Mouse (Mus musculus): ENCODE data around the gene Rcor1. TPM values are rescaled to one million over a fixed set of nuclear protein-coding genes. Genes with fewer than 3 reads are reported as not detected.

Rcor1 gene
- polyA plus RNA-seq, 1 experiment from 2014 or later: 9.1 TPM

DNA sequence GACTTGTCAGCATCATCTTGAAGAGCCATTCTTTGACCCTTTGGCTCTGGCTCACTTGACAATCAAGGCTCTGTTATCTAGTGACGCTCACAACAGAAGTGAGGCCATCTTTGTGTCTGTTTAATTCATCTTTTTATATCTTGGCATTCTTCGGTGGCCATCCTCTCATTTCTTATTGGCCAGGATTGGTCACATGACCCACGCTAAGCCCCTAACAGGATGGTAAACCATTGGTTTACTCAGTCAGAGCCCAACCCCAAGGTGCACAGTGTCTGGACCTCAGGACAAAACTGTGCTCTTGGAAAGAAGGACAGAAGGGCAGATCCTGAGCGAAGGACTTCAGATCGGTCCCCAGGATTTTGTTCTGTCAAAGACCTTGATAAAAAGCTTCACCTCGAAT, 113.4 kb downstream of the Rcor1 start:
- WGBS: 93% methylated on average over 6 of the region's 6 CpGs
- no peaks in the 10 kb centered on the region for H3K9me3 ChIP-seq (replicated peaks)
- no peak overlapping the region for H3K4me3 ChIP-seq
- H3K27ac ChIP-seq: no peak overlapping the region
- peaks cover 11% of the 10 kb centered on the region; the same call in 1 of the 2 replicates for H3K4me1 ChIP-seq
- no peaks in the 10 kb centered on the region for H3K36me3 ChIP-seq
- no peaks in the 10 kb centered on the region for H3K27me3 ChIP-seq (ENCODE audit: low read depth, poor library complexity, severe bottlenecking)
- no peak for DNase-seq (ENCODE audit: low spot score)

DNA sequence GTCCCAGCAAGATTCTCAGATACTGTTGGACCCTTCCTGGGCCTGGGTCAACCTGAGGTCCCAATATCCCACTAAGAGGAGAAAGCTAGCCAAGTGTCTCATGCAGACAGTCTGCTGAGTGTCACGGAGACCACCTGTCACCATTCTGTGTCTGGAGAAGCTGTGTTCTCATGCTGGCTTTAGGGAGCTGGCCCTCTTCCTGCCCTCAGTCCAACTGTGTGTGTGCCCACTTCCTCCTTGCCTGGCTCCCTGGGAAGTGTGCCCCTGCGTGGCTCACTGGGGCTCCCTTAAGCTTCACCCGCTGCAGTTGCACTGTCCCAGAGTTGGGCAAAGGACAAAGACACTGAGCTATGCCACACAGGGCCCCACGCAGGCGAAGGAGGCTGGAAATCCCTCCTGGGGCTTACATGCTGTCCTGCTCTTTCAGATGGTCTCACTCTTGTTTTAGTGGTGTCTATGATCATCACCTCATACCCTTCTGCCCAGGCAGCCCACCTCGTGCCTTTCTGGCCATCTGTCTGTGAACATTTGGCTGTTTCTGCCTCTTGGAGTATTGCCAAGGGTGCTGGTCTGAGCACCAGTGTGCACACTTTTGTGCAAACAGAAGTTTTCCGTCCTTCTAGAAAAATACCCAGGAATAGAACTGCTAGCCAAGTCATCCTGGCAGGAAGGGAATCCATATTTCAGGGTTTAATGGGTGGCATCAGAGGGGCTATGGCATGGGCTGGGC, 114.0 kb downstream of the Rcor1 start:
- H3K4me1 ChIP-seq: peaks cover 11% of the 10 kb centered on the region; the same call in 1 of the 2 replicates
- no peaks in the 10 kb centered on the region for H3K9me3 ChIP-seq (replicated peaks)
- no peak overlapping the region for H3K4me3 ChIP-seq
- no peaks in the 10 kb centered on the region for H3K27me3 ChIP-seq (ENCODE audit: low read depth, poor library complexity, severe bottlenecking)
- no peak overlapping the region for H3K27ac ChIP-seq
- H3K36me3 ChIP-seq: no peaks in the 10 kb centered on the region
- DNase-seq (ENCODE audit: low spot score): no peak
- 85% methylated on average over 7 of the region's 7 CpGs for WGBS

DNA sequence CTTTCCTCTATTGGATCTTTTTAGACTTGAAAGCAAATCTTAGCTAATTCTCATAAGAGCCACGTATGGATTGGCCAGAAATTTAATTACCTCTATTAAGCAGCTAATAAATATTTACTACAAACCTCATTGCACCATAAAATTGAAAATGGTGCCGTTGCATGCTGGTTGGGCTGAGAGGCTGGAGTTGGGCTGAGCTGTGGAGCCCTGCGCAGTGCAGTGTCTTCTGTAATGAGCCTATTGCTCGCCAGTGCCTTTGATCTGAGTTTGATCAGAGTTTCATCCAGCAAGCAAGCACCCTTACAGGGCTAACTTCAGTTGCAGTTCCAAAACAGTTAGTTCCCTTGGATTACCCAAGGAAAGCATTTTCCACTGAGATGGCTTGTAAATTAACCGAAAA, 114.8 kb downstream of the Rcor1 start:
- DNase-seq (ENCODE audit: low spot score): no peak
- H3K36me3 ChIP-seq: no peaks in the 10 kb centered on the region

DNA sequence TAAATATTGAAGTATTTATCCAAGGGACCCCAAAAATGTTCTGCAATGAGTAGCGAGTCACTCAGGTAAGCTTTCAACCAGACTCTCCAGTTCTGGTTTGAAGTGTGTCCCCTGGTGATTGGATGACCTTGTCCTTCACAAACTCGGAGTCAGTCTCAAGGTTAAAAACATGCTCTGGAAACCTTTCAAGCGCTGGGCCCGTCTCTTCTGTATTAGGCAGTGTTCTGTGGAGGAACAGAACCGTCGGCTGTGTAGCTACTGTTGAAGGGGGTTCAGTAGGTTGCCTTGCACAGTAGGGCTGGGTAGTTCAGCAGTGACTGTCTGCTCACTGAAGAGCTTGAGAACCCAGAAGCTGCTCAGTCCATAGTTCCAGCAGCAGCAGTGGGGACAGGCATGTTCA, 115.5 kb downstream of the Rcor1 start:
- peaks cover 10% of the 10 kb centered on the region; the same call in 1 of the 2 replicates for H3K4me1 ChIP-seq
- H3K36me3 ChIP-seq: no peaks in the 10 kb centered on the region
- H3K9me3 ChIP-seq (replicated peaks): no peaks in the 10 kb centered on the region
- 91% methylated on average over 6 of the region's 6 CpGs for WGBS
- H3K27ac ChIP-seq: no peak overlapping the region
- no peak for DNase-seq (ENCODE audit: low spot score)
- no peak overlapping the region for H3K4me3 ChIP-seq
- H3K27me3 ChIP-seq (ENCODE audit: low read depth, poor library complexity, severe bottlenecking): 0 out of 2 replicates have a peak, but pooled peaks cover 4% of the 10 kb centered on the region

More for the DNA sequence above, 114.8 kb downstream of the Rcor1 start:
- Histone ChIP-seq H3K27ac (no peak overlapping the region), H3K9me3 (replicated peaks) (no peaks in the 10 kb centered on the region), H3K4me3 (no peak overlapping the region), H3K27me3 (ENCODE audit: low read depth, poor library complexity, severe bottlenecking) (no peaks in the 10 kb centered on the region), H3K4me1 (peaks cover 11% of the 10 kb centered on the region; the same call in 1 of the 2 replicates)
- WGBS: 52% methylated on average over 5 of the region's 5 CpGs

DNA sequence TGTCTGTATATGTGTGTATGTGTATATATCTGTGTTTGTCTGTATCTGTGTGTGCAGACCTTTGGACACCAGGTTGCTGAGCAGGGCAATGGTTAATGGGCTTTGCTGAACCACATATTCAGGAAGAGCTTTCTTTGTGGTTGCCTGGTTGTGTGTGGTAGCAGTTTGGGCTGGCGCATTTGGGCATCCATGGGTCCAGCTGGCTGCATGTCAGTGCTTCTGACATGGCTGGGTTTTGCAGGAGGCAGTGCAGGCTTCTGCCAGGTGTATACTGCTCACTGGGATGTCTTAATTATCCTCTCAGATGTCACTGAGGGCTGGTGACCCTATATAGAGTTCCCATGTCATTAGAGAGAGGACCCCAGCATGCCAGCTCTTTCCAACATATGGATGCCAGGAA, 116.6 kb downstream of the Rcor1 start:
- H3K27ac ChIP-seq: no peak overlapping the region
- H3K4me1 ChIP-seq: 0 out of 2 replicates have a peak, but pooled peaks cover 5% of the 10 kb centered on the region
- 85% methylated on average over 1 of the region's 1 CpGs for WGBS
- no peak overlapping the region for H3K4me3 ChIP-seq
- H3K36me3 ChIP-seq: no peaks in the 10 kb centered on the region
- no peak for DNase-seq (ENCODE audit: low spot score)
- H3K27me3 ChIP-seq (ENCODE audit: low read depth, poor library complexity, severe bottlenecking): 0 out of 2 replicates have a peak, but pooled peaks cover 4% of the 10 kb centered on the region
- no peaks in the 10 kb centered on the region for H3K9me3 ChIP-seq (replicated peaks)

DNA sequence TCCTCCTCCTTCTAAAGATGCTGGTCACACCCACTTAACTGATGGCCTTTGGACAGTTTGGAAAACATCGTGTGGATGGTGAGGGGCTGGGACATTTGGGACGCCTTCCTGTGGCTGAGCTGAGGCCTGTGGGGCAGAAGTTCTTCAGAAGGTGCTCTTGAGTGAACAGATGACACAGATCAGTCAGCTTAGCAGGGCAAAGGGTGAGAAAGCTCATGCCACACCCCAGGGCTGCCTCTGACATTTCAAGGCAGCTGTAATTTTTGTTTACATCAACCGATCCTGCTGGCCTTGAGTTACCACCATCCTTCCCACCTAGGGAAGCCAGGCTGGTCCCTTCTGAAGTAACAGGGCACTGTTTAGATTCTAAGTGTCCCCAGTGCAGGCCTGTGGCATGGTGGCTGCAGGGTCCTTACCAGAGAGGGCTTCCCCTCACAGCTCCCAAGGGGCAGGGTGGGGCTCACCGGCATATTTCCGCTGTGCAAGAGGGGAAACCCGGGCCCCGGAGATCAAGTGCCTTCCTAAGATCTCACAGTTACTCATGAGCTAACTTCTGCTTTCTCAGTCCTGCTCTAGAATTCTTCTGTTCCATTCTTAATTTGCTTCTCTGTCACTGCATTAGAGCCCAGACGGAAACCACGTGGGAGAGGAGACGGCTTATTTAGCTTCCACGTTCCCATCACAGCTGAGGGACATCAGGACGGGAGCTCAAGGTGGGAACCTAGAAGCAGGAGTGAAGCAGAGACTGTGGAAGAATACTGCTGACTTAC, 120.7 kb downstream of the Rcor1 start:
- Histone ChIP-seq H3K27me3 (ENCODE audit: low read depth, poor library complexity, severe bottlenecking) (0 out of 2 replicates have a peak, but pooled peaks cover 4% of the 10 kb centered on the region), H3K36me3 (no peaks in the 10 kb centered on the region), H3K4me3 (no peak overlapping the region), H3K27ac (0 out of 2 replicates have a peak overlapping the region, but pooled peaks have one; percentile 2), H3K9me3 (replicated peaks) (no peaks in the 10 kb centered on the region), H3K4me1 (peaks cover 24% of the 10 kb centered on the region)
- 69% methylated on average over 12 of the region's 12 CpGs for WGBS
- DNase-seq (ENCODE audit: low spot score): no peak

DNA sequence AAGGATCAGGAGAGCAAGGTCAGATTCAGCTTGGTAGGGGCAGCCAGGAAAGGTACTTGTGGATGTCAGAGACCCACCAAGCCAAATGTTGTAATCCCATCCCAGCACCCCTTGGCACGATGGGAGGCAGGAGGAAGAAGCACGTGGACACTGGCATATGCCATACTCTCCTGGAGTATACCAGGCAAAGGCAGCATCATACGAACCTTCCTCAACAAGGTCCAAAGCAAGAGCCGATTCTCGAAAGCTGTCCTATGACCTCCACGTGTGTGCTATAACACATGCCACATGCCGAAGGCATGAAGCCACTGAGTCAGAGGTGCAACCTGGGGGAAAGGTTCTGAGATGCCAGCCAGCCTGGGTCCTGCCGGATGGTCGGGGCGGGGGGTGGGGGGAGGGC, 121.7 kb downstream of the Rcor1 start:
- Histone ChIP-seq H3K9me3 (replicated peaks) (no peaks in the 10 kb centered on the region), H3K36me3 (no peaks in the 10 kb centered on the region), H3K27me3 (ENCODE audit: low read depth, poor library complexity, severe bottlenecking) (0 out of 2 replicates have a peak, but pooled peaks cover 4% of the 10 kb centered on the region), H3K4me3 (no peak overlapping the region), H3K27ac (no peak overlapping the region), H3K4me1 (peaks cover 34% of the 10 kb centered on the region)
- DNase-seq (ENCODE audit: low spot score): no peak
- 91% methylated on average over 10 of the region's 10 CpGs for WGBS

DNA sequence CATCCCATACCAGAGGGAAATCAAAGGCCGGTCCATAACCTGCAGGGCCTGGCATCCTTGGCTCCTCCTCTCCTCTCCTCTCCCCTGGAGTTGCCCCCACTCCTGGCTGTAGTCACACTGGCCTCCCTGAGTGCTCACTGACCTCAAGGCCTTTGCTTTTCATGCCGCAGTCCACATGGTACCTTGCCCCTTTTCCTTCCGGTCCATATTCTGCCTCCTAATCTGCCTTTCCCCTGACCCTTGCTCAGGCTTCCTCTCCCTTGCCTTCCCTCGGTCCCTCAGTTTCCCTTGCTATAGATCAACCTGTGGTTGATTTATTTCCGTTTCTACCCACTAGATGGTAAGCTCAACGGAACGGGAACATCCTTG, 122.8 kb downstream of the Rcor1 start:
- peak overlapping the region; percentile 81 for H3K27ac ChIP-seq
- H3K4me3 ChIP-seq: peak overlapping the region; percentile 36
- no peak for DNase-seq (ENCODE audit: low spot score)
- H3K36me3 ChIP-seq: no peaks in the 10 kb centered on the region
- no peaks in the 10 kb centered on the region for H3K9me3 ChIP-seq (replicated peaks)
- WGBS: 40% methylated on average over 7 of the region's 7 CpGs
- H3K27me3 ChIP-seq (ENCODE audit: low read depth, poor library complexity, severe bottlenecking): 0 out of 2 replicates have a peak, but pooled peaks cover 4% of the 10 kb centered on the region
- H3K4me1 ChIP-seq: peaks cover 38% of the 10 kb centered on the region

DNA sequence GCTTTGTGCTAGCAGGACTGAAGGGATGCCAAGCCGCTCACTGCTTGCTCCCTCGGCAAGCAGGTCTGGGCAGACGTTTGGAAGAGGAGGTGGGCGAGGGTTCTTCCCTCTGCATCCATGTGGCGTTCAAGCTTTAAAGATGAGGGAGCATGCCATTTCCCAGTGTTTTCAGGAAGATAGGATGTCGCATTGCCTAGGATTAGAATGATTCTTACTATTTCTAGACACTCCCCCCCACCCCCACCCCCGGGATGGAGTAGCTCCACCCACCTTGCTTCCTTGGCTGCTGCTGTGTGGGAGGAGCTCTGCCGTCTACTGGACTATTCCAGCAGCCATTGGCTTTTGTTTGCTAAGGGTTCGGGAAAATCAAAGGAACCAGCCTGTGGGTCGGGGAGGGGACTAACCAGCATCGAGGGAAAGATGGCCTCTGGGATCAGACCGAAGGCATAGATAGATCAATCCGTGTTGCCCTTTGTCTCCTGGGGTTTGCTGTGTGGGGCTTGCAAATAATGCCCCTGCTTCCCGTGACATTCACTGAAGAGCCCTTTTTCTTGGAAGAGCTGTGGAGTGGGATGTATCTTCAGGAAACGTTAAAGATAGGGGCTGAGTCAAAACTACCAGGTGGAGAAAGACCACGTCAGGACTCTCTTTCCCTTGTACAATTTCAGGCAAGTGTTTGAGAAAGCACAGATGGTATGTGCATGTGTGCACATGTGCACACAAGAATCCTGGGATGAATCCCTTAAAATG, 123.3 kb downstream of the Rcor1 start:
- Histone ChIP-seq H3K27ac (peak overlapping the region; percentile 81), H3K36me3 (no peaks in the 10 kb centered on the region), H3K4me1 (peaks cover 39% of the 10 kb centered on the region), H3K27me3 (ENCODE audit: low read depth, poor library complexity, severe bottlenecking) (0 out of 2 replicates have a peak, but pooled peaks cover 4% of the 10 kb centered on the region), H3K9me3 (replicated peaks) (no peaks in the 10 kb centered on the region), H3K4me3 (peak overlapping the region; percentile 36)
- WGBS: 15% methylated on average over 16 of the region's 16 CpGs
- peak; percentile 63 for DNase-seq (ENCODE audit: low spot score)

DNA sequence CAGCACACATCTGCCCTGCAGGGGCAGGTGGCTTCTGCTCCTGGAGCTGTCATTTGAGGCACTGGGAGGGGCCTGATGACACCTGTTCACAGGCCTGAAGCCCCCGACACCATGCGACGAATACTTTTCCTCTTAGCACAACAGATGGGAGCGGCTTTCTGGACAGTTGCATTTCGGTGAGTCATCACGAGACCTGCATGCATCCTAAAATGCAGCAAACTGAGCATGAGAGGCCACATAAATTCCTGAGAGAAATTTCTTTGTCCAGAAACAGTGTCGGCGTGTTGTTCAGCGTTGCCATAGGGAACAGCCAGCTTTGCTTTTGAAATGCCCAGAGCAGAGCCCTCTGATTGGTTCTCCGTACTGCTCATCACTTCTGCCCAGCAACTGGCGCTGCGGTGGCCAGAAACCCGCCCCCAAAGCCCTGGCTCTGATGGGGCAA, 125.2 kb downstream of the Rcor1 start:
- DNase-seq (ENCODE audit: low spot score): peak; percentile 84
- WGBS: 6% methylated on average over 13 of the region's 13 CpGs
- Histone ChIP-seq H3K27me3 (ENCODE audit: low read depth, poor library complexity, severe bottlenecking) (0 out of 2 replicates have a peak, but pooled peaks cover under 1% of the 10 kb centered on the region), H3K27ac (peak overlapping the region; percentile 91), H3K9me3 (replicated peaks) (no peaks in the 10 kb centered on the region), H3K4me3 (peak overlapping the region; percentile 49), H3K36me3 (no peaks in the 10 kb centered on the region), H3K4me1 (peaks cover 50% of the 10 kb centered on the region)

DNA sequence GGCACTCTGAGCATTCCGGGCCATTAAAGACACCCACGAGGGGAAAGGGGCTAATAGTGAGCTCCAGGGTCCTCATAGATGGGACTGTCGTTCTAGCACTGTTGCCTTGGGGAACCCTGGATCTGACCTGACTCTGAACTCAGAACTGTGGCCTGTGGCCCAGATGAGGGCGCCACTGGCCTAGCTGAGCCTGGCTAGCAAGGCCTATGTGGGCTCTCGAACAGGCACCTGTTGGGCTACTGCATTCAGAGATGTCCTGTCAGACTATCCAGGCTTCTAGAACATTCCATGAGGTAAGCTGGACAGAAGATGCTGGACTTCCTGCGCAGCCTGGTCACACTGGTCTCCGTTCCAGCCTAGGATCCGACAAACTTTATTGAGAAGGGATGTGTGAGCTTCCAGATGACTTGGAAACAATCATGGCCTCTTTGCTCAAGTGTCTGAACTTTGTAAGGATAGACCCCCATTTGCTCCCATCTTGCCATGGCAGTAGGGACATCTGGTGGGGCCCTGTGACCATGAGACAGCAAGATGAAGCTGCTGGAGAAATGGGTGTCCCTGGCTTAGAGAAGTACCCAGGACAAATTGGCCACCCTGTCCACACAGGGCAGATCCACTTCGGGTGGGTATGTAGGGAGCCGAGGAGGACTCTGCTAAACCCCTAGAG, 126.1 kb downstream of the Rcor1 start:
- Histone ChIP-seq H3K4me3 (peak overlapping the region; percentile 85), H3K9me3 (replicated peaks) (no peaks in the 10 kb centered on the region), H3K27ac (peak overlapping the region; percentile 93), H3K4me1 (peaks cover 51% of the 10 kb centered on the region), H3K27me3 (ENCODE audit: low read depth, poor library complexity, severe bottlenecking) (no peaks in the 10 kb centered on the region), H3K36me3 (0 out of 2 replicates have a peak, but pooled peaks cover 4% of the 10 kb centered on the region)
- WGBS: 68% methylated on average over 10 of the region's 10 CpGs
- peak; percentile 56 for DNase-seq (ENCODE audit: low spot score)
